Mouse (Mus musculus) hindbrain, embryonic 16.5 days (tissue): Measurements from ENCODE around the gene Krtap9-3. TPM values are rescaled to one million over a fixed set of nuclear protein-coding genes. Genes with fewer than 3 reads are reported as not detected.

ENCODE experiments used
- ATAC-seq: fragments of 200-750 bp; cut with Nextera tagmentation; 2 replicates; pipeline ENCODE4 v1.8.0; 2017; ENCODE audit warnings: moderate TSS enrichment, moderate library complexity
- H3K27ac ChIP-seq: fragments of 300-500 bp; sonication (generic); 2 replicates; pipeline ENCODE4 v1.5.1; 2014; ENCODE audit warnings: low read depth, mild to moderate bottlenecking, control low read depth, low read length, moderate library complexity
- H3K27me3 ChIP-seq: fragments of 300-500 bp; sonication (generic); replicated peaks from 2 replicates; pipeline ENCODE4 v1.6.1; 2014; ENCODE audit warnings: low read length; ENCODE audit not compliant: control insufficient read depth, insufficient read depth
- H3K36me3 ChIP-seq: fragments of 300-500 bp; sonication (generic); 2 replicates; pipeline ENCODE4 v1.6.1; 2014; ENCODE audit warnings: mild to moderate bottlenecking, low read length, moderate library complexity, mixed read lengths; ENCODE audit not compliant: control insufficient read depth, insufficient read depth
- H3K4me1 ChIP-seq: fragments of 300-500 bp; sonication (generic); 2 replicates; pipeline ENCODE4 v1.6.1; 2014; ENCODE audit warnings: low read depth, low read length; ENCODE audit not compliant: control insufficient read depth, insufficient read depth
- H3K4me2 ChIP-seq: fragments of 300-500 bp; sonication (generic); 2 replicates; pipeline ENCODE4 v1.6.1; 2014; ENCODE audit warnings: mild to moderate bottlenecking, low read length, control low read depth, moderate library complexity
- H3K4me3 ChIP-seq: fragments of 300-500 bp; sonication (generic); 2 replicates; pipeline ENCODE4 v1.5.1; 2014; ENCODE audit warnings: mild to moderate bottlenecking, low read length, control low read depth, moderate library complexity
- H3K9ac ChIP-seq: fragments of 300-500 bp; sonication (generic); 2 replicates; pipeline ENCODE4 v1.6.1; 2014; ENCODE audit warnings: low read depth, mild to moderate bottlenecking, control low read depth, low read length, moderate library complexity
- H3K9me3 ChIP-seq: fragments of 300-500 bp; sonication (generic); 2 replicates; pipeline ENCODE4 v1.6.1; 2014; ENCODE audit warnings: mild to moderate bottlenecking, low read length, moderate library complexity; ENCODE audit not compliant: control insufficient read depth
- WGBS: fragments of 180-500 bp; shearing (Covaris S2); extraction: QIAGEN DNeasy Blood & Tissue Kit; methylation state at CpG from one replicate; pipeline ENCODE4 v1.1.7; 2014; 5-methylcytosine and 5-hydroxymethylcytosine counted together
- polyA plus RNA-seq: library from polyadenylated mRNA; unstranded; fragments of >200 nt; fragmentation: Nextera tagmentation; extraction: Ambion mirVana; gene quantifications from 2 replicates; pipeline ENCODE4 v1.2.1, GENCODE M21; 2015

Gene Krtap9-3
- polyA plus RNA-seq, 1 experiment from 2014 or later: not detected

DNA sequence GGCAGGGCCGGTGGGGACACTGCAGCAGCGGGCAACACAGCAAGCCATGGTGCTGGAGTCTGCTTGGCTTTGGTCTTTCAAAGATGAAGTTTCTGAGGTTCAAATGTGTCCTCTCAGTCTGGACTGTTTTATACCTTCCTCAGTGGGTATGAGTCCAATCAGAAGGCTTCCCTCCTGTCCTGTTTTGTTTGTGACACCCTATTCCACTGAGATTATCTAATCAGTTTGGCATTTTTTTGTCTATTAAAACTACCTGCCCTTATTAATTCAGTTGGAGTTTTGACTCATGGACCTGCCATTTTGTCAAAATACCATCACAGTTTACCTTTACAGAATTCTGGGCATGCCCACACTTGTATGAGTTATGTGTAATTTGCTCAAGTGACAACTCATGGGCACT, 41.2 kb downstream of the Krtap9-3 start, which contains the start of gene Krtap3-2:
TSS of gene Krtap3-2 (minus strand) at position 101 of the 400 bp plus-strand sequence.
- no peak within 1 kb of the TSS for H3K27ac ChIP-seq

GRCm38 (mm10) chr11:99556195-99556594, 41.7 kb downstream of the Krtap9-3 start:
- H3K4me3 ChIP-seq: no peak overlapping the region
- no peak overlapping the region for H3K4me2 ChIP-seq
- WGBS: 92% methylated on average over 2 of the region's 2 CpGs
- no peaks in the 10 kb centered on the region for H3K36me3 ChIP-seq
- no peak for ATAC-seq
- H3K9ac ChIP-seq: no peak overlapping the region
- no peaks in the 10 kb centered on the region for H3K9me3 ChIP-seq
- H3K27ac ChIP-seq: no peak overlapping the region
- no peaks in the 10 kb centered on the region for H3K4me1 ChIP-seq
- no peaks in the 10 kb centered on the region for H3K27me3 ChIP-seq

More for the DNA sequence above, 41.2 kb downstream of the Krtap9-3 start, which contains the start of gene Krtap3-2:
- Histone ChIP-seq H3K27me3 (no peaks in the 10 kb centered on the region), H3K4me1 (no peaks in the 10 kb centered on the region), H3K4me2 (no peak within 1 kb of the TSS), H3K4me3 (no peak within 1 kb of the TSS), H3K36me3 (no peaks in the 10 kb centered on the region), H3K9ac (no peak within 1 kb of the TSS), H3K9me3 (no peaks in the 10 kb centered on the region)
- 90% methylated on average over 2 of the region's 2 CpGs for WGBS
- no peak for ATAC-seq

GRCm38 (mm10) chr11:99550765-99551164, 47.1 kb downstream of the Krtap9-3 start, which contains the start of gene Krtap3-3:
Gene Krtap3-3, minus strand, starts transcription at chr11:99550865.
- Histone ChIP-seq H3K4me3 (no peak within 1 kb of the TSS), H3K36me3 (no peaks in the 10 kb centered on the region), H3K4me2 (no peak within 1 kb of the TSS), H3K4me1 (no peaks in the 10 kb centered on the region), H3K27ac (no peak within 1 kb of the TSS), H3K9ac (no peak within 1 kb of the TSS), H3K9me3 (no peaks in the 10 kb centered on the region), H3K27me3 (no peaks in the 10 kb centered on the region)
- ATAC-seq: no peak
- WGBS: 74% methylated on average over 4 of the region's 4 CpGs

DNA sequence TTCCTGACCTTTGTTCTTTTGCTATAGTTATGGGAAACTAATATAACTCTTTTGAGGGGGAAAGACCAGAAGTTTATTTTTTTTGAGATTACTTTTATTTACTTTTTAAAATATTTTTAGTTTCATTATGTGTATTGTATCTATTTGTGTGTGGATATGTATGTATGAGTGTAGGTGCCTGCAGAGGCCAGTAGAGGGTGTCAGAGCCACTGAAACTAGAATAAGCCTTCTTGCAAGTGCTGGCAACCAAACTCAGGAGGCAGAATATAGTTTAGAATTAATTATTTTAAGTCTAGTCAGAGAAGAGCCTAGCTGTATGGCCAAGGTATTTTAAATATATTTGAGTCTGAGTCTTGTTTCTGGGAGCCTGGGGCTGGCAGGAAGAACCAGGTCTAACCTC, 50.0 kb downstream of the Krtap9-3 start:
- Histone ChIP-seq H3K36me3 (no peaks in the 10 kb centered on the region), H3K4me1 (no peaks in the 10 kb centered on the region), H3K9ac (no peak overlapping the region), H3K4me2 (no peak overlapping the region), H3K4me3 (no peak overlapping the region), H3K9me3 (no peaks in the 10 kb centered on the region), H3K27ac (no peak overlapping the region), H3K27me3 (no peaks in the 10 kb centered on the region)
- no peak for ATAC-seq

Other genes starting within 250 kb of the Krtap9-3 start
- 0.10 and 0.41 TPM in 2 replicates for gene Krt27, start 247.0 kb downstream of the Krtap9-3 start, polyA plus RNA-seq
- gene Krt28, start 223.2 kb downstream of the Krtap9-3 start, polyA plus RNA-seq: 0.52 and 0.55 TPM in 2 replicates
- 22.8 and 27.5 TPM in 2 replicates for gene Krt10, start 208.7 kb downstream of the Krtap9-3 start, polyA plus RNA-seq
- 0.19 TPM in 1 of 2 replicates, not detected in the other for gene Krt12, start 175.8 kb downstream of the Krtap9-3 start, polyA plus RNA-seq
- 0.10 and 0.19 TPM in 2 replicates for gene Krt20, start 160.0 kb downstream of the Krtap9-3 start, polyA plus RNA-seq
- gene Krt23, start 105.0 kb downstream of the Krtap9-3 start, polyA plus RNA-seq: 0.19 and 0.22 TPM in 2 replicates
- not detected in 2 replicates for gene Krt39, start 76.8 kb downstream of the Krtap9-3 start, polyA plus RNA-seq
- not detected in 2 replicates for gene Krt40, start 54.9 kb downstream of the Krtap9-3 start, polyA plus RNA-seq
- not detected in 2 replicates for gene Krtap3-3, start 47.2 kb downstream of the Krtap9-3 start, polyA plus RNA-seq
- gene Krtap3-2, start 41.3 kb downstream of the Krtap9-3 start, polyA plus RNA-seq: not detected in 2 replicates
- gene Gm11939, start 38.6 kb downstream of the Krtap9-3 start, polyA plus RNA-seq: not detected in 2 replicates
- not detected in 2 replicates for gene Krtap3-1, start 31.5 kb downstream of the Krtap9-3 start, polyA plus RNA-seq
- gene Krtap1-5, start 17.1 kb downstream of the Krtap9-3 start, polyA plus RNA-seq: not detected in 2 replicates
- not detected in 2 replicates for gene Krtap1-4, start 14.5 kb downstream of the Krtap9-3 start, polyA plus RNA-seq
- not detected in 2 replicates for gene Krtap1-3, start 6.8 kb downstream of the Krtap9-3 start, polyA plus RNA-seq
- not detected in 2 replicates for gene Gm11938, start 5.2 kb upstream of the Krtap9-3 start, polyA plus RNA-seq
- not detected in 2 replicates for gene Gm11937, start 12.1 kb upstream of the Krtap9-3 start, polyA plus RNA-seq
- gene Krtap2-4, start 16.7 kb upstream of the Krtap9-3 start, polyA plus RNA-seq: not detected in 2 replicates
- gene Gm11562, start 22.3 kb upstream of the Krtap9-3 start, polyA plus RNA-seq: not detected in 2 replicates
- not detected in 2 replicates for gene Krtap4-1, start 30.1 kb upstream of the Krtap9-3 start, polyA plus RNA-seq
- not detected in 2 replicates for gene Krtap4-2, start 37.0 kb upstream of the Krtap9-3 start, polyA plus RNA-seq
- gene Krtap4-7, start 46.0 kb upstream of the Krtap9-3 start, polyA plus RNA-seq: not detected in 2 replicates
- gene Gm11555, start 52.1 kb upstream of the Krtap9-3 start, polyA plus RNA-seq: not detected in 2 replicates
- gene Gm11563, start 60.9 kb upstream of the Krtap9-3 start, polyA plus RNA-seq: not detected in 2 replicates
- not detected in 2 replicates for gene Krtap4-6, start 67.9 kb upstream of the Krtap9-3 start, polyA plus RNA-seq
- gene Gm14190, start 92.6 kb upstream of the Krtap9-3 start, polyA plus RNA-seq: not detected in 2 replicates
- gene Gm14180, start 136.2 kb upstream of the Krtap9-3 start, polyA plus RNA-seq: not detected in 2 replicates
- not detected in 2 replicates for gene Gm11595, start 174.8 kb upstream of the Krtap9-3 start, polyA plus RNA-seq
- not detected in 2 replicates for gene Krtap4-8, start 182.6 kb upstream of the Krtap9-3 start, polyA plus RNA-seq
- gene Krtap4-9, start 187.1 kb upstream of the Krtap9-3 start, polyA plus RNA-seq: not detected in 2 replicates
- not detected in 2 replicates for gene Gm11596, start 195.4 kb upstream of the Krtap9-3 start, polyA plus RNA-seq
- not detected in 2 replicates for gene Gm11569, start 200.8 kb upstream of the Krtap9-3 start, polyA plus RNA-seq
- not detected in 2 replicates for gene Gm11554, start 206.3 kb upstream of the Krtap9-3 start, polyA plus RNA-seq
- gene Krtap4-13, start 211.8 kb upstream of the Krtap9-3 start, polyA plus RNA-seq: not detected in 2 replicates
- gene Gm11564, start 217.6 kb upstream of the Krtap9-3 start, polyA plus RNA-seq: not detected in 2 replicates
- not detected in 2 replicates for gene 2300003K06Rik, start 240.0 kb upstream of the Krtap9-3 start, polyA plus RNA-seq